Mouse (Mus musculus) T-helper 1 cell (primary cell): ENCODE measurements around the gene Nbea.

Source experiments
- in situ Hi-C: fragments of 300-600 bp; cut with MboI, MseI; formaldehyde crosslinking; loops from one replicate; pipeline ENCODE4 v1.15.1; 2025; ENCODE audit warnings: high pct_unique_total_duplicates

Nbea gene

GRCm38 (mm10) chr3:55599366-55600085, 584.0 kb downstream of the Nbea start:
- in situ Hi-C loops = no loop called here

- in situ Hi-C loops = no loop called here
Measured at GRCm38 (mm10) chr3:55598681-55599080, 584.8 kb downstream of the Nbea start.

- in situ Hi-C loops = no loop called here
Measured at GRCm38 (mm10) chr3:55593312-55593711, 590.2 kb downstream of the Nbea start.

- in situ Hi-C loops = no loop called here
Measured at GRCm38 (mm10) chr3:55590727-55591126, 592.8 kb downstream of the Nbea start.

- in situ Hi-C loops = no loop called here
Measured at GRCm38 (mm10) chr3:55590291-55590690, 593.2 kb downstream of the Nbea start.

GRCm38 (mm10) chr3:55589402-55589944, 594.0 kb downstream of the Nbea start:
- in situ Hi-C loops = no loop called here

- in situ Hi-C loops = no loop called here
Measured at GRCm38 (mm10) chr3:55587972-55588946, 595.2 kb downstream of the Nbea start.

GRCm38 (mm10) chr3:55587434-55587971, 596.0 kb downstream of the Nbea start:
- in situ Hi-C loops = no loop called here
